Mouse (Mus musculus) T-helper 17 cell (primary cell): ENCODE results near the gene Entpd1.
"Not testable (repeated sequence)": the region's sequence is repeated elsewhere in the genome, so short reads cannot be mapped to it uniquely, and the experiment has no call there.

Experiments
- in situ Hi-C, 2 experiments: fragments of 300-600 bp; cut with MboI, MseI; formaldehyde crosslinking; loops; 1 replicate in 1 of 2; 2 replicates in 1 of 2; pipeline ENCODE4 v1.15.1; 2025; ENCODE audit warnings: high pct_unique_total_duplicates in 2 of 2

The Entpd1 gene

GRCm38 (mm10) chr19:40611830-40612506, at the start of gene Entpd1, which contains the start of gene Tctn3:
Entpd1 (plus strand) TSS chr19:40612366.
Tctn3 (minus strand) TSS chr19:40612233.
- in situ Hi-C loops = loop anchor here (5.0 kb wide), 1 partner anchor 110 kb away; no protein-coding TSS in a partner anchor

GRCm38 (mm10) chr19:40563880-40564645, 48.1 kb upstream of the Entpd1 start:
- in situ Hi-C loops = loop anchor here in 1 of 2 experiments (5.0 kb wide), 1 partner anchor 58 kb away; no protein-coding TSS in a partner anchor

- in situ Hi-C loops = loop anchor here in 1 of 2 experiments (5.0 kb wide), 1 partner anchor 1625 kb away; no protein-coding TSS in a partner anchor
Measured at GRCm38 (mm10) chr19:40567616-40568015, 44.5 kb upstream of the Entpd1 start.

GRCm38 (mm10) chr19:40570726-40571125, 41.4 kb upstream of the Entpd1 start:
- in situ Hi-C loops = loop anchor here in 1 of 2 experiments (5.0 kb wide), 1 partner anchor 1608 kb away; no protein-coding TSS in a partner anchor

- in situ Hi-C loops = no loop called here
Measured at GRCm38 (mm10) chr19:40575438-40575837, 36.7 kb upstream of the Entpd1 start.

GRCm38 (mm10) chr19:40580902-40581301, 31.3 kb upstream of the Entpd1 start:
- in situ Hi-C loops = loop anchor here in 1 of 2 experiments (10.0 kb wide), 1 partner anchor 664 kb away; no protein-coding TSS in a partner anchor

GRCm38 (mm10) chr19:40581662-40582061, 30.5 kb upstream of the Entpd1 start:
- in situ Hi-C loops = loop anchor here in 1 of 2 experiments (10.0 kb wide), 1 partner anchor 663 kb away; no protein-coding TSS in a partner anchor

GRCm38 (mm10) chr19:40586908-40587307, 25.3 kb upstream of the Entpd1 start:
- in situ Hi-C loops = loop anchor here in 1 of 2 experiments (10.0 kb wide), 1 partner anchor 658 kb away; no protein-coding TSS in a partner anchor

GRCm38 (mm10) chr19:40587491-40588292, 24.5 kb upstream of the Entpd1 start:
- in situ Hi-C loops = loop anchor here in 1 of 2 experiments (10.0 kb wide), 1 partner anchor 657 kb away; no protein-coding TSS in a partner anchor

- in situ Hi-C loops = loop anchor here in 1 of 2 experiments (10.0 kb wide), 1 partner anchor 657 kb away; no protein-coding TSS in a partner anchor
Measured at GRCm38 (mm10) chr19:40588293-40588654, 23.9 kb upstream of the Entpd1 start, which contains the start of gene Aldh18a1. Aldh18a1 (minus strand) TSS chr19:40588463.

- in situ Hi-C loops = loop anchor here in 1 of 2 experiments (10.0 kb wide), 1 partner anchor 656 kb away; no protein-coding TSS in a partner anchor
Measured at GRCm38 (mm10) chr19:40588847-40589529, 23.2 kb upstream of the Entpd1 start.

- in situ Hi-C loops = loop anchor here in 1 of 2 experiments (10.0 kb wide), 1 partner anchor 655 kb away; no protein-coding TSS in a partner anchor
Measured at GRCm38 (mm10) chr19:40589530-40589880, 22.7 kb upstream of the Entpd1 start.

- in situ Hi-C loops = no loop called here
Measured at GRCm38 (mm10) chr19:40595231-40595630, 16.9 kb upstream of the Entpd1 start.

GRCm38 (mm10) chr19:40595831-40596230, 16.3 kb upstream of the Entpd1 start:
- in situ Hi-C loops = no loop called here

- in situ Hi-C loops = not testable (repeated sequence)
Measured at GRCm38 (mm10) chr19:40600846-40601245, 11.3 kb upstream of the Entpd1 start.

- in situ Hi-C loops = no loop called here
Measured at GRCm38 (mm10) chr19:40601870-40602269, 10.3 kb upstream of the Entpd1 start.

GRCm38 (mm10) chr19:40605189-40605588, 7.0 kb upstream of the Entpd1 start:
- in situ Hi-C loops = no loop called here

GRCm38 (mm10) chr19:40607676-40608075, 4.5 kb upstream of the Entpd1 start:
- in situ Hi-C loops = no loop called here

GRCm38 (mm10) chr19:40614811-40615210, 2.6 kb downstream of the Entpd1 start:
- in situ Hi-C loops = loop anchor here (5.0 kb wide), 1 partner anchor 107 kb away; no protein-coding TSS in a partner anchor

GRCm38 (mm10) chr19:40616021-40616420, 3.9 kb downstream of the Entpd1 start:
- in situ Hi-C loops = no loop called here
